Mouse (Mus musculus) activated CD4-positive, CD25-positive, alpha-beta regulatory T cell, adult 4 months (primary cell): ENCODE data around the gene Rnf13. TPM values are rescaled to one million over a fixed set of nuclear protein-coding genes. Genes with fewer than 3 reads are reported as not detected.

Experiments used
- ATAC-seq: one replicate; pipeline ENCODE4 v1.8.0; 2017
- polyA plus RNA-seq, 2 experiments: library from polyadenylated mRNA; unstranded; fragments of 100-300 nt; shearing (Covaris generic); gene quantifications; one replicate each; pipeline ENCODE4 v1.2.1; 2017

The Rnf13 gene
- polyA plus RNA-seq, 2 experiments from 2014 or later: 52.0 to 59.6 TPM

DNA sequence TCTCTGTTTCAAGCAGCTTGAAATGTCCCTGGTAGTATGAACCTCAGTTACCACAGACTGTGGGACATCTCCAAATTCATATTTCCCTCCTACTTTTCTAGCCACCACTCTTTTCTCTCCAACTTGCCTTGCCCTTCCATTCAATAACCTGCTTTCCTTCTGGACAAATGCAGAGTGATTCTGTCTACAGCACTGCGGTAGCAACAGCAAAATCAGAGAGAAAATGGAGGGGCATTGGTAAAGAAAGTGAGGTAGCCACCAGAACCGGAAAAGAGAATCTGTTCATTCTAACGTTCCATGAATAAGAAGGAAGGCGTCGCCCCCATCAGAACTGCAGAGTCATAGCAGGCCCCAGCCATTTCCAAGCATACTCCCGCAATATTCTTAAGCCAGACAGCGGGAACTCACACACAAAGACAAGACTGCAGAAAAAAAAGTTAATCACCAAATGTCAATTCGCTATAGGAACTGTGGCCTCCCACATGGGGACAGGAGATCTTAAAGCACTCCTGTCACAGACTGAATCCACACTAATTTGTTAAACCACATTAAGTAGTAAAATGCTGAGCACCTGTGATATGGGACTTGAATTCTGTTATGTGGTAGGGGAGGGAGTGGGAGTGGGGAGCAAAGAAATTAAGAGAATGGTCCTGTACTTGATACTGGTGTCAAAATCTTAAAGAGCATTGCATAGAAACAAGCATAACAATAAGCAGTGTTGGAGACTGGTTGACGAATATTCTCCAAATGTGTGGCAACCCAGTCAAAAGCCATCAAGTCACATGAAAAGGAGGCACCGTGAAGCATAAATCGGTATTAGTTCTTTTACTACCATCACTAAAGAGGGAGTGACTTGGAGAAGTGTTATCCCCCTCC, 110.2 kb downstream of the Rnf13 start:
- ATAC-seq: no peak

DNA sequence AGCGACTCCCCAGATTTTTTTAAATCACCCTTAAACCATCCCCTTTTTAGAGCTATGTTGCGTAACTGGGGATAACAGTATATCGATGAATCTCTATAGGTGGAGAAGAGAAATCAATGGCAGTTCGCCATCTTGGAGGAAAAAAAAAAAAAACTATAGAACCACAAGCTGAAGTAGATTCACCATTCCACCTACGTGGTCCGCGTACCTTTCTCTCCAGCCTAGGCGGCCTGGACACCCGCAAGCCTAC, 110.7 kb downstream of the Rnf13 start:
- ATAC-seq: no peak

- peak; percentile 58 for ATAC-seq
Observed at GRCm38 (mm10) chr3:57846912-57847759, 111.3 kb downstream of the Rnf13 start.

DNA sequence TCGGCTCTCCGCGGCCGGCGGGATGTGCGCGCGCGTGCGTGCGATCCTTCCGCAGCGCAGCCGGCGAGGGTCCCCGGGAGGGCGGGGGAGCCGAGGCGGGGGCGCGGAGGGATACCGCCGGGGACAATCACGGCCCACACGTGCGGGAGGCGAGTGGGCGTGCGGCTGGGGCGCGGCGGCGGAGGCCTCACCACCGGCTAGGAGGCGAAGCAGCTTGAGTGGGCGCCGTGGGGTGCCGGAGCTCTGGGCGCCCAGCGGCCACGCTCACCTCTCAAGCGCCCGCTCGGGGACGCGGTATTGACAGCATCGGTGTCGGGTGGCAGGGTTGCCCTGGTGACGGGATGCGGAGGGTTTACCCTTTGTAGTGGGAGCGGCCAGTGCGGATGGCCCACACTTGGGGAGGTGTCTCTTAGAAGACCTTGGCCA, 111.9 kb downstream of the Rnf13 start, which contains the start of gene Pfn2:
TSS of gene Pfn2 (minus strand) at position 320 of the 426 bp plus-strand sequence.
- peak; percentile 16 for ATAC-seq

DNA sequence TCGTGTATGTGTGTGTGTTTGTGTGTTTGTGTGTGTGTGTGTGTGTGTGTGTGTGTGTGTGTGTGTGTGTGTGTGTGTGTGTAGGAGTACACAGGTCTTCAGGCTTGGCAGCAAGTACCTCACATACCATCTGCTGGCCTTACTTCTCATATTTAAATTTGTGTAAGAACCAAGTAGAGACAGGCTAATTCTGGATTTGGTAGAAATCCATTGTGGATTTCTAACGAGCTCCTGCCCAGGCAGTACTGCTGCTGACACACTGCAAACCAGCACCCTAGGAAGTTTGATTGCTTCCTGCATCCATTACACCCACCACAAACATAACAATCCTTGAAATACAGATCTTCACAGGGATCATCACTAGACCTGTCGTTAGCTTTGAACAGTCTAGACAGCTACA, 147.1 kb downstream of the Rnf13 start:
- ATAC-seq: no peak

Other genes starting within 250 kb of the Rnf13 start
- under 1 TPM in 1 of 2 experiments, not detected in 1; 0.09 TPM for gene Wwtr1, start 160.2 kb upstream of the Rnf13 start, polyA plus RNA-seq
- 10 to 100 TPM; 74.9 to 82.5 TPM for gene Commd2, start 84.3 kb upstream of the Rnf13 start, polyA plus RNA-seq
- gene Ankub1, start 43.3 kb upstream of the Rnf13 start, polyA plus RNA-seq: under 1 TPM; 0.17 to 0.32 TPM
- 1 to 10 TPM; 7.9 to 10.0 TPM for gene Pfn2, start 112.0 kb downstream of the Rnf13 start, polyA plus RNA-seq